Mouse (Mus musculus) midbrain, embryonic 10.5 days (tissue): ENCODE results near the gene Pes1. TPM values are rescaled to one million over a fixed set of nuclear protein-coding genes. Genes with fewer than 3 reads are reported as not detected.
A peak's percentile ranks its signal among the peaks of the same experiment; 100 is the strongest.
"Not testable (repeated sequence)": the region's sequence is repeated elsewhere in the genome, so short reads cannot be mapped to it uniquely, and the experiment has no call there.

ENCODE experiments used
- DNase-seq: peaks from one replicate; pipeline ENCODE4 v3.0.0-alpha.2; 2017; ENCODE audit warnings: low spot score
- H3K27ac ChIP-seq: fragments of 300-500 bp; sonication (generic); replicated peaks from 2 replicates; pipeline ENCODE4 v1.5.1; 2016; ENCODE audit warnings: mild to moderate bottlenecking
- H3K27me3 ChIP-seq: fragments of 300-500 bp; sonication (generic); 2 replicates; pipeline ENCODE4 v1.6.1; 2016; ENCODE audit warnings: low read depth, mild to moderate bottlenecking; ENCODE audit not compliant: poor library complexity, severe bottlenecking
- H3K36me3 ChIP-seq: fragments of 300-500 bp; sonication (generic); 2 replicates; pipeline ENCODE4 v1.6.1; 2016; ENCODE audit warnings: mild to moderate bottlenecking, moderate library complexity
- H3K4me1 ChIP-seq: fragments of 300-500 bp; sonication (generic); 2 replicates; pipeline ENCODE4 v1.6.1; 2016
- H3K4me3 ChIP-seq: fragments of 300-500 bp; sonication (generic); 2 replicates; pipeline ENCODE4 v1.5.1; 2016; ENCODE audit warnings: mild to moderate bottlenecking, moderate library complexity
- H3K9me3 ChIP-seq: fragments of 300-500 bp; sonication (generic); replicated peaks from 2 replicates; pipeline ENCODE4 v1.6.1; 2016; ENCODE audit warnings: mild to moderate bottlenecking
- WGBS: fragments of 180-500 bp; shearing (Covaris S2); methylation state at CpG from one replicate; pipeline ENCODE4 v1.1.7; 2016; 5-methylcytosine and 5-hydroxymethylcytosine counted together
- polyA plus RNA-seq: library from polyadenylated mRNA; unstranded; fragments of >200 nt; fragmentation: Nextera tagmentation; extraction: Ambion mirVana; gene quantifications from 2 replicates; pipeline ENCODE4 v1.2.1, GENCODE M21; 2016

Pes1 gene
- polyA plus RNA-seq, 1 experiment from 2014 or later = 103 TPM

GRCm38 (mm10) chr11:3996840-3997239, 33.1 kb downstream of the Pes1 start:
- Histone ChIP-seq H3K4me3 (no peak overlapping the region), H3K4me1 (peaks cover 10% of the 10 kb centered on the region), H3K36me3 (no peaks in the 10 kb centered on the region), H3K9me3 (no peaks in the 10 kb centered on the region), H3K27ac (no peak overlapping the region), H3K27me3 (peaks cover 47% of the 10 kb centered on the region)
- 92% methylated on average over 3 of the region's 3 CpGs for WGBS
- no peak for DNase-seq

DNA sequence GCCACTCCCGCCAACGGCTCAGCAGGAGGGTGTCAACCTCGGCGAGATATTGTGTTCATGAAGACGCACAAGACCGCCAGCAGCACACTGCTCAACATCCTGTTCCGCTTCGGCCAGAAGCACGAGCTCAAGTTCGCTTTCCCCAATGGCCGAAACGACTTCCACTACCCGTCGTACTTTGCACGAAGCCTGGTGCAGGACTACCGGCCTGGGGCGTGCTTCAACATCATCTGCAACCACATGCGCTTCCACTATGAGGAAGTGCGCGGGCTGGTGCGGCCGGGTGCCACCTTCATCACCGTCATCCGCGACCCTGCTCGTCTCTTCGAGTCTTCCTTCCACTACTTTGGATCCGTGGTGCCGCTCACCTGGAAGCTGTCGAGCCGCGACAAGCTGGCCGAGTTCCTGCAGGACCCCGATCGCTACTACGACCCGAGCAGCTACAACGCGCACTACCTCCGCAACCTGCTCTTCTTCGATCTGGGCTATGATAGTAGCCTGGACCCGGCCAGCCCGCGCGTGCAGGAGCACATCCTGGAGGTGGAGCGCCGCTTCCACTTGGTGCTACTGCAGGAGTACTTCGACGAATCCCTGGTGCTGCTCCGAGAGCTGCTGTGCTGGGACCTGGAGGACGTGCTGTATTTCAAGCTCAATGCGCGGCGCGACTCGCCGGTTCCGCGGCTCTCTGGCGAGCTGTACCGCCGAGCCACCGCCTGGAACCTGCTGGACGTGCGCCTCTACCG, 34.4 kb downstream of the Pes1 start:
- Histone ChIP-seq H3K27me3 (peaks cover 47% of the 10 kb centered on the region), H3K4me1 (peaks cover 10% of the 10 kb centered on the region), H3K9me3 (no peaks in the 10 kb centered on the region), H3K36me3 (no peaks in the 10 kb centered on the region), H3K4me3 (peak overlapping the region; percentile 47), H3K27ac (no peak overlapping the region)
- 7% methylated on average over 66 of the region's 66 CpGs for WGBS
- DNase-seq = no peak

GRCm38 (mm10) chr11:3999547-3999946, 35.8 kb downstream of the Pes1 start:
- no peak overlapping the region for H3K27ac ChIP-seq
- H3K36me3 ChIP-seq = no peaks in the 10 kb centered on the region
- no peak for DNase-seq
- no peak overlapping the region for H3K4me3 ChIP-seq
- 81% methylated on average over 5 of the region's 5 CpGs for WGBS
- H3K4me1 ChIP-seq = peaks cover 10% of the 10 kb centered on the region
- H3K27me3 ChIP-seq = peaks cover 47% of the 10 kb centered on the region
- H3K9me3 ChIP-seq = no peaks in the 10 kb centered on the region

- Histone ChIP-seq H3K4me1 (peaks cover 10% of the 10 kb centered on the region), H3K36me3 (no peaks in the 10 kb centered on the region), H3K27ac (no peak overlapping the region), H3K9me3 (no peaks in the 10 kb centered on the region), H3K4me3 (no peak overlapping the region), H3K27me3 (peaks cover 45% of the 10 kb centered on the region)
- peak; percentile 71 for DNase-seq
- WGBS = 14% methylated on average over 5 of the region's 5 CpGs
These were observed 37.8 kb downstream of the Pes1 start for GRCm38 (mm10) chr11:4001603-4002002.

DNA sequence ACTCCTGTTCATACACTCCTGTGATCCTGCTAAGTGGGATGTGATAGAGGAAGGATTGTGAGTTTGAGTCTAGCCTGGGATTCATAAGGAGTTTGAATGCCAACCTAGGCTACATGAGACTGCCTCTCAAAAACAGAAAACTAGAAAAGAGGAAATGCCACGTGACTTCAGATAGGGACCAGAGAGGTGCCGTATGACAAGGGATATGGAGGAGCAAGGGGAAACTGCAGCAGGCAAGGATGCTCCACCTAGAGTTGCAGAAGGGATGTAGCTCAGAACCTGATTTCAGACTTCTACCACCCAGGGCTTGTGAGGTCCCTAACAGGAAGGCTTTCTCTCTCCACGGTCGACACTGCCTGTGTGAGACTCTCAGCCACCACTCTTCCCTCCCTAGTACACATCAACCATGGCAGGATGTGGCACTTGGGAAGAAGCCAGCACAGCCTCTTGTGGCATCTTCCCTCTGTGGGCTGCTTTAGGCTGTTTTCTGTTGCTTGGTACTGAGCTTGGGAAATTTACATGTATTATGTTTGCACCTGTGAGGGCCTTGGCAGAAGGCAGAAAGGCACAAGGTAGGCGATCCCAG, 41.5 kb downstream of the Pes1 start:
- WGBS = 68% methylated on average over 5 of the region's 5 CpGs

DNA sequence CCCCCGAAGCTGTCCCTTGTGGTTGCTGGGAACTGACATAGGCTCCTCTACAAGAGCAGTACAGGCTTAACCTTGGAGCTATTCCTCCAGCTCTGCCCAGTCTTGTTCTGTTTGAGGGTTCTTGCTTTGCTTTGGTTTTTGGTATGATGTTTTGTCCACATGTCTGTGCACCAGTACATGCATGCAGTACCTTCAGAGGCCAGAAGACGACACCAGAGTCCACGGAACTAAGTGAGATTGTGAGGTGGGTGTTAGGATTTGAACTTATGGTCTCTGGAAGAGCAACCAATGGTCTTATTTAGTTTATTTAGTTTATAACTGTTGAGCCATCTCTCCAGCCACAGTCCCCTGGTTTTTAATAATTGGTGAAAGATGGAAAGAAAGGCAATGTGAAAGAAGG, 42.7 kb downstream of the Pes1 start:
- Histone ChIP-seq H3K4me1 (no peaks in the 10 kb centered on the region), H3K27ac (no peak overlapping the region), H3K27me3 (no peaks in the 10 kb centered on the region), H3K36me3 (no peaks in the 10 kb centered on the region), H3K9me3 (no peaks in the 10 kb centered on the region), H3K4me3 (no peak overlapping the region)
- no peak for DNase-seq
- WGBS = 85% methylated on average over 3 of the region's 3 CpGs

More for the DNA sequence above, 41.5 kb downstream of the Pes1 start:
- Histone ChIP-seq H3K36me3 (no peaks in the 10 kb centered on the region), H3K4me1 (no peaks in the 10 kb centered on the region), H3K9me3 (no peaks in the 10 kb centered on the region), H3K4me3 (no peak overlapping the region), H3K27ac (no peak overlapping the region), H3K27me3 (peaks cover 8% of the 10 kb centered on the region)
- DNase-seq = no peak

GRCm38 (mm10) chr11:4012616-4013015, 48.8 kb downstream of the Pes1 start:
- no peak overlapping the region for H3K27ac ChIP-seq
- H3K27me3 ChIP-seq = no peaks in the 10 kb centered on the region
- no peak for DNase-seq
- no peak overlapping the region for H3K4me3 ChIP-seq
- WGBS = 52% methylated on average over 1 of the region's 1 CpGs
- H3K9me3 ChIP-seq = peaks cover 9% of the 10 kb centered on the region
- H3K36me3 ChIP-seq = no peaks in the 10 kb centered on the region
- no peaks in the 10 kb centered on the region for H3K4me1 ChIP-seq

- H3K36me3 ChIP-seq, H3K4me3 ChIP-seq, H3K27me3 ChIP-seq, H3K9me3 ChIP-seq, H3K27ac ChIP-seq, DNase-seq, H3K4me1 ChIP-seq: not testable (repeated sequence)
- WGBS = 90% methylated on average over 14 of the region's 14 CpGs
These were observed 52.0 kb downstream of the Pes1 start for GRCm38 (mm10) chr11:4015796-4016195.

GRCm38 (mm10) chr11:4022111-4022510, 58.3 kb downstream of the Pes1 start:
- 93% methylated on average over 13 of the region's 13 CpGs for WGBS
- not testable (repeated sequence) for H3K27me3 ChIP-seq

DNA sequence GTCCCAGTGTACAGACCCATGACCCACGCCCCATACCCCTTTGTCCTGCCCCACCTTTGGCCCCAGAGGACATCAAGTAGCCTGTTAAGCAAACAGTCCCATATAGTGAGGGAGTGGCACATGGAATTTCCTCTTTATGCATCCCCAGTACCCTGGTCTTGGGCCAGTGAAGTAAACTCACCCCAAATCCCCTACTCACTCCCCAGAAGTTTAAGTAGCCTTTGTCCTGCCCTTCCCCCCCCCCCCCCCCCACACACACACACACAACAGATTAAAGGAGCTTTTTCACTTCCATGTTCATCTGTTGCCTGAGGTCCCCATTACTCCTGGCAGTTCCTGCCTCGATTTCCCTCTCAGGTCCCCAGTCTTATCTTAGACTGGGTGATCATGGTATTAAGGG, 59.5 kb downstream of the Pes1 start:
- Histone ChIP-seq H3K4me1 (no peaks in the 10 kb centered on the region), H3K9me3 (no peaks in the 10 kb centered on the region), H3K27me3 (no peaks in the 10 kb centered on the region), H3K4me3 (no peak overlapping the region), H3K36me3 (no peaks in the 10 kb centered on the region), H3K27ac (no peak overlapping the region)
- 64% methylated on average over 2 of the region's 2 CpGs for WGBS
- no peak for DNase-seq

More at GRCm38 (mm10) chr11:4022111-4022510, 58.3 kb downstream of the Pes1 start:
- not testable (repeated sequence) for H3K4me3 ChIP-seq, H3K4me1 ChIP-seq, H3K27ac ChIP-seq, DNase-seq, H3K9me3 ChIP-seq, H3K36me3 ChIP-seq

GRCm38 (mm10) chr11:4027066-4027465, 63.3 kb downstream of the Pes1 start:
- WGBS = 85% methylated on average over 8 of the region's 8 CpGs
- H3K36me3 ChIP-seq = no peaks in the 10 kb centered on the region
- H3K27me3 ChIP-seq = peaks cover 9% of the 10 kb centered on the region
- H3K4me3 ChIP-seq = no peak overlapping the region
- H3K9me3 ChIP-seq = peaks cover 4% of the 10 kb centered on the region; the same call in 1 of the 2 replicates
- DNase-seq = no peak
- no peaks in the 10 kb centered on the region; the same call in 1 of the 2 replicates for H3K4me1 ChIP-seq
- no peak overlapping the region for H3K27ac ChIP-seq

DNA sequence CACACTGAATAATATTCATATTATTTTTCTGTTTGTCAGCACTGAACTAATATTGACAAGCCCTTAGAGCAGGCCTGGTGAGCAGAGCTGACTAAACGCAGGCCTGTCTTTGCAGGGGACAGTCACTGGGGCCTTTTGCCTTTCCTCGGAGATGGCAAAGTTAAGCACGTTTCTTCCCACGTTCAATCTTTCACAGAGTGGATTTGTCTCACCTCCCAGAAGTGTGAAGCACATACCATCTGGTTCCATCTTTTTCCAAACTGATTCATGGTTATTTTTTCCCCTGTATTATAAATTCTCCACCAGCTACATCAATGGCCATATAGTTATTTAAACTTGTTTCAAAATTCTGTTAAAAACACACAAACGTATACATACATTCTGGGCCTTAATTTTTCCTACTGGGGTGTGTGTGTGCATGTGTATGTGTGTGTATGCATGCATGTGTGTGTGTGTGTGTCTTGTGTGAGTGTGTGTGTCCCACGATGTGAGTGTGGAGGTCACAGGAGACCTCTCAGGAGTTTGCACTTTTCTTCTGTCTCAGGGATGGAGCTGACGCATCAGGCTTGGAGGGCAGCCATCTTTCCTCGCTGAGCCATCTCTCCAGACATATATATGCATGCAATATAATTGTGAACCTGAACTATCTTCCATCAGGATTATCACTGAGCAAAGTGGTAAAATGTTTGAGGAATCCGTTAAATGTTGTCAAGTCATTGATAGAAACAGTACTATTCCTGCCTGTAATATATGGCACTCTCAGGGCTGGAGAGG, 64.0 kb downstream of the Pes1 start:
- WGBS = 82% methylated on average over 9 of the region's 9 CpGs
- DNase-seq = no peak

DNA sequence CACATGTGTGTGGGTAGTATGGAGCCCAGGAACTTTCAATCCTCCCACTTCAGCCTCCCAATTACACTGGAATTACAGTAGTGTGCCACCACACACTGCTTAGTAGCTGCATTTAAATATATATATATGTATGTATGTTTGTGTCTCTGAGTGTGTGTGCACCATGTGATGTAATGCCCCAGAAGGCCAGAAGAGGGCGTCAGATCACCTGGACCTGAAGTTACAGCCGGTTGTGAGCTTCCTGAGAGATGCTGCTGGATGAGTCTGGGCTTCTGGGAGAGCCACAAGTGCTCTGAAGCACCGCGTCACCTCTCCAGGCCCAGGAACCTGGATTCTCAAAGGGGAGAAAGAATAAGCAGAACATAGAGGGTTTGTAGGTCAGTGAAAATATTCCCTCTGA, 65.6 kb downstream of the Pes1 start:
- H3K27ac ChIP-seq = no peak overlapping the region
- no peak for DNase-seq
- H3K9me3 ChIP-seq = peaks cover 4% of the 10 kb centered on the region; the same call in 1 of the 2 replicates
- 65% methylated on average over 4 of the region's 4 CpGs for WGBS
- H3K27me3 ChIP-seq = peaks cover 9% of the 10 kb centered on the region
- no peaks in the 10 kb centered on the region; the same call in 1 of the 2 replicates for H3K4me1 ChIP-seq
- H3K36me3 ChIP-seq = no peaks in the 10 kb centered on the region
- no peak overlapping the region for H3K4me3 ChIP-seq

More for the DNA sequence above, 64.0 kb downstream of the Pes1 start:
- H3K9me3 ChIP-seq = peaks cover 4% of the 10 kb centered on the region; the same call in 1 of the 2 replicates
- no peaks in the 10 kb centered on the region for H3K36me3 ChIP-seq
- no peak overlapping the region for H3K4me3 ChIP-seq
- peaks cover 9% of the 10 kb centered on the region for H3K27me3 ChIP-seq
- H3K4me1 ChIP-seq = no peaks in the 10 kb centered on the region; the same call in 1 of the 2 replicates
- no peak overlapping the region for H3K27ac ChIP-seq
